Mouse (Mus musculus) lung, postnatal 0 days (tissue): ENCODE data around the gene Pafah1b3.
A peak's percentile ranks its signal among the peaks of the same experiment; 100 is the strongest.

Experiments used
- CTCF ChIP-seq: IDR thresholded peaks from 2 replicates; pipeline ENCODE4 v1.5.1; 2016; ENCODE audit warnings: antibody characterized with exemption, mild to moderate bottlenecking
- EP300 ChIP-seq: IDR thresholded peaks from 2 replicates; pipeline ENCODE4 v1.6.1; 2016; ENCODE audit warnings: antibody characterized with exemption, mild to moderate bottlenecking, control low read depth

- TF ChIP-seq CTCF (no peak), EP300 (0 out of 2 replicates have a peak, but pooled peaks have one; percentile 10)
Measured at GRCm38 (mm10) chr7:25248846-25249313, 48.9 kb downstream of the Pafah1b3 start.
